Mouse (Mus musculus) embryonic facial prominence, embryonic 15.5 days (tissue): ENCODE measurements around the gene Hsd3b4. TPM values are rescaled to one million over a fixed set of nuclear protein-coding genes. Genes with fewer than 3 reads are reported as not detected.
"Not testable (repeated sequence)": the region's sequence is repeated elsewhere in the genome, so short reads cannot be mapped to it uniquely, and the experiment has no call there.

ENCODE experiments used
- ATAC-seq: fragments of 200-750 bp; cut with Nextera tagmentation; 2 replicates; pipeline ENCODE4 v1.8.0; 2017; ENCODE audit warnings: low read depth, moderate TSS enrichment; ENCODE audit not compliant: insufficient number of reproducible peaks, low FRiP score, low TSS enrichment
- H3K27ac ChIP-seq: fragments of 300-500 bp; sonication (generic); replicated peaks from 2 replicates; pipeline ENCODE4 v1.5.1; 2015; ENCODE audit warnings: mild to moderate bottlenecking, inconsistent platforms
- H3K27me3 ChIP-seq: fragments of 300-500 bp; sonication (generic); 2 replicates; pipeline ENCODE4 v1.6.1; 2015; ENCODE audit warnings: inconsistent platforms
- H3K36me3 ChIP-seq: fragments of 300-500 bp; sonication (generic); 2 replicates; pipeline ENCODE4 v1.6.1; 2015; ENCODE audit warnings: mild to moderate bottlenecking, inconsistent platforms
- H3K4me1 ChIP-seq: fragments of 300-500 bp; sonication (generic); 2 replicates; pipeline ENCODE4 v1.6.1; 2015; ENCODE audit warnings: inconsistent platforms
- H3K4me2 ChIP-seq: fragments of 300-500 bp; sonication (generic); replicated peaks from 2 replicates; pipeline ENCODE4 v1.6.1; 2015; ENCODE audit warnings: mild to moderate bottlenecking, inconsistent platforms
- H3K4me3 ChIP-seq: fragments of 300-500 bp; sonication (generic); replicated peaks from 2 replicates; pipeline ENCODE4 v1.5.1; 2015; ENCODE audit warnings: mild to moderate bottlenecking, inconsistent platforms
- H3K9ac ChIP-seq: fragments of 300-500 bp; sonication (generic); 2 replicates; pipeline ENCODE4 v1.6.1; 2015; ENCODE audit warnings: inconsistent platforms
- H3K9me3 ChIP-seq: fragments of 300-500 bp; sonication (generic); replicated peaks from 2 replicates; pipeline ENCODE4 v1.6.1; 2016; ENCODE audit warnings: inconsistent platforms
- WGBS: fragments of 180-500 bp; shearing (Covaris S2); methylation state at CpG from one replicate; pipeline ENCODE4 v1.1.7; 2015; 5-methylcytosine and 5-hydroxymethylcytosine counted together
- polyA plus RNA-seq: library from polyadenylated mRNA; unstranded; fragments of >200 nt; fragmentation: Nextera tagmentation; extraction: Ambion mirVana; gene quantifications from 2 replicates; pipeline ENCODE4 v1.2.1, GENCODE M21; 2015

Gene Hsd3b4
- polyA plus RNA-seq, 1 experiment from 2014 or later, result not detected

GRCm38 (mm10) chr3:98471499-98471898, 38.8 kb downstream of the Hsd3b4 start:
- not testable (repeated sequence) for ATAC-seq, H3K4me2 ChIP-seq, H3K9ac ChIP-seq, H3K9me3 ChIP-seq, H3K36me3 ChIP-seq, H3K4me3 ChIP-seq, H3K27ac ChIP-seq, H3K27me3 ChIP-seq, H3K4me1 ChIP-seq

GRCm38 (mm10) chr3:98471057-98471456, 39.3 kb downstream of the Hsd3b4 start:
- not testable (repeated sequence) for H3K27ac ChIP-seq, H3K9me3 ChIP-seq, H3K4me3 ChIP-seq, H3K9ac ChIP-seq, ATAC-seq, H3K4me2 ChIP-seq, H3K36me3 ChIP-seq, H3K4me1 ChIP-seq, H3K27me3 ChIP-seq
- no CpG with 5 or more reads among the region's 1 CpGs for WGBS

- not testable (repeated sequence) for H3K4me2 ChIP-seq, H3K4me3 ChIP-seq, H3K27me3 ChIP-seq, H3K36me3 ChIP-seq, H3K4me1 ChIP-seq, H3K9ac ChIP-seq, H3K9me3 ChIP-seq, H3K27ac ChIP-seq, ATAC-seq
- WGBS, result 67% methylated on average over 1 of the region's 2 CpGs
Measured at GRCm38 (mm10) chr3:98469323-98469722, 41.0 kb downstream of the Hsd3b4 start.

- not testable (repeated sequence) for H3K36me3 ChIP-seq, H3K27ac ChIP-seq, H3K9ac ChIP-seq, H3K4me3 ChIP-seq, H3K4me2 ChIP-seq, H3K4me1 ChIP-seq, ATAC-seq, H3K27me3 ChIP-seq, H3K9me3 ChIP-seq
- no CpG with 5 or more reads among the region's 1 CpGs for WGBS
Measured at GRCm38 (mm10) chr3:98457026-98457425, 53.3 kb downstream of the Hsd3b4 start, which contains the start of gene Gm4450. Gene Gm4450 (minus strand): TSS chr3:98457126.

- H3K9ac ChIP-seq, H3K4me3 ChIP-seq, H3K27me3 ChIP-seq, H3K36me3 ChIP-seq, H3K27ac ChIP-seq, ATAC-seq, H3K9me3 ChIP-seq, H3K4me1 ChIP-seq, H3K4me2 ChIP-seq: not testable (repeated sequence)
- WGBS, result 70% methylated on average over 5 of the region's 5 CpGs
Measured at GRCm38 (mm10) chr3:98453786-98454185, 56.5 kb downstream of the Hsd3b4 start.

Other genes with a start within 250 kb of the Hsd3b4 start
- 4.9 and 6.4 TPM in 2 replicates for gene Hmgcs2, start 230.1 kb downstream of the Hsd3b4 start, polyA plus RNA-seq
- gene Phgdh, start 170.5 kb downstream of the Hsd3b4 start, polyA plus RNA-seq, result 191 and 194 TPM in 2 replicates
- gene Zfp697, start 128.1 kb downstream of the Hsd3b4 start, polyA plus RNA-seq, result 5.6 and 6.0 TPM in 2 replicates
- gene Gm4450, start 53.4 kb downstream of the Hsd3b4 start, polyA plus RNA-seq, result not detected in 2 replicates
- not detected in 2 replicates for gene Gm10681, start 78.3 kb upstream of the Hsd3b4 start, polyA plus RNA-seq
- gene Hsd3b5, start 119.7 kb upstream of the Hsd3b4 start, polyA plus RNA-seq, result not detected in 2 replicates
- gene Hsd3b2, start 214.0 kb upstream of the Hsd3b4 start, polyA plus RNA-seq, result not detected in 2 replicates